Mouse (Mus musculus) midbrain, embryonic 14.5 days (tissue): ENCODE results near the gene Lin28a. TPM values are rescaled to one million over a fixed set of nuclear protein-coding genes. Genes with fewer than 3 reads are reported as not detected.

Experiments used
- ATAC-seq: fragments of 200-750 bp; cut with Nextera tagmentation; 2 replicates; pipeline ENCODE4 v1.8.0; 2017; ENCODE audit warnings: moderate number of reproducible peaks, moderate library complexity; ENCODE audit not compliant: low FRiP score, low TSS enrichment
- DNase-seq: peaks from one replicate; pipeline ENCODE4 v3.0.0-alpha.2; 2015
- H3K27ac ChIP-seq: fragments of 300-500 bp; sonication (generic); replicated peaks from 2 replicates; pipeline ENCODE4 v1.5.1; 2014; ENCODE audit warnings: mild to moderate bottlenecking, low read depth, low read length, moderate library complexity
- H3K27me3 ChIP-seq: fragments of 300-500 bp; sonication (generic); 2 replicates; pipeline ENCODE4 v1.6.1; 2014; ENCODE audit warnings: low read length, control low read depth, mixed read lengths; ENCODE audit not compliant: control insufficient read depth, insufficient read depth
- H3K36me3 ChIP-seq: fragments of 300-500 bp; sonication (generic); 2 replicates; pipeline ENCODE4 v1.6.1; 2014; ENCODE audit warnings: low read length, control low read depth; ENCODE audit not compliant: control insufficient read depth, insufficient read depth
- H3K4me1 ChIP-seq: fragments of 300-500 bp; sonication (generic); 2 replicates; pipeline ENCODE4 v1.6.1; 2014; ENCODE audit warnings: mild to moderate bottlenecking, antibody characterized with exemption, low read length, control low read depth; ENCODE audit not compliant: control insufficient read depth, insufficient read depth
- H3K4me2 ChIP-seq: fragments of 300-500 bp; sonication (generic); 2 replicates; pipeline ENCODE4 v1.6.1; 2014; ENCODE audit warnings: mild to moderate bottlenecking, low read length, moderate library complexity
- H3K4me3 ChIP-seq: fragments of 300-500 bp; sonication (generic); replicated peaks from 2 replicates; pipeline ENCODE4 v1.5.1; 2014; ENCODE audit warnings: low read depth, low read length
- H3K9ac ChIP-seq: fragments of 300-500 bp; sonication (generic); replicated peaks from 2 replicates; pipeline ENCODE4 v1.6.1; 2014; ENCODE audit warnings: mild to moderate bottlenecking, low read length, moderate library complexity
- H3K9me3 ChIP-seq: fragments of 300-500 bp; sonication (generic); 2 replicates; pipeline ENCODE4 v1.6.1; 2016; ENCODE audit warnings: low read length, control low read depth, mixed read lengths; ENCODE audit not compliant: control insufficient read depth
- WGBS: fragments of 180-500 bp; shearing (Covaris S2); extraction: QIAGEN DNeasy Blood & Tissue Kit; methylation state at CpG from one replicate; pipeline ENCODE4 v1.1.7; 2014; 5-methylcytosine and 5-hydroxymethylcytosine counted together
- polyA plus RNA-seq: library from polyadenylated mRNA; unstranded; fragments of >200 nt; fragmentation: Nextera tagmentation; extraction: Ambion mirVana; gene quantifications from 2 replicates; pipeline ENCODE4 v1.2.1, GENCODE M21; 2014

Gene Lin28a
- polyA plus RNA-seq, 1 experiment from 2014 or later, result 0.13 TPM

GRCm38 (mm10) chr4:134025802-134026201 is 7.2 kb upstream of the Lin28a start:
- no peaks in the 10 kb centered on the region for H3K9me3 ChIP-seq
- no peak overlapping the region for H3K4me3 ChIP-seq
- no peaks in the 10 kb centered on the region for H3K4me1 ChIP-seq
- no peak overlapping the region for H3K27ac ChIP-seq
- 9% methylated on average over 9 of the region's 9 CpGs for WGBS
- ATAC-seq (no peak), DNase-seq (no peak)
- H3K4me2 ChIP-seq, result no peak overlapping the region
- H3K36me3 ChIP-seq, result no peaks in the 10 kb centered on the region
- H3K9ac ChIP-seq, result no peak overlapping the region
- H3K27me3 ChIP-seq, result no peaks in the 10 kb centered on the region

- WGBS, result 3% methylated on average over 11 of the region's 11 CpGs
- no peaks in the 10 kb centered on the region for H3K9me3 ChIP-seq
- no peak overlapping the region for H3K27ac ChIP-seq
- no peaks in the 10 kb centered on the region for H3K27me3 ChIP-seq
- no peak overlapping the region for H3K9ac ChIP-seq
- 0 out of 2 replicates have a peak overlapping the region, but pooled peaks have one; percentile 33 for H3K4me3 ChIP-seq
- peak overlapping the region; percentile 52 for H3K4me2 ChIP-seq
- no peak for ATAC-seq
- DNase-seq, result peak; percentile 68
- H3K36me3 ChIP-seq, result no peaks in the 10 kb centered on the region
- H3K4me1 ChIP-seq, result peaks cover 42% of the 10 kb centered on the region
Observed at GRCm38 (mm10) chr4:134020621-134021020, 2.0 kb upstream of the Lin28a start.

GRCm38 (mm10) chr4:134019641-134020351 is 1.2 kb upstream of the Lin28a start:
- H3K4me1 ChIP-seq, result peaks cover 42% of the 10 kb centered on the region
- H3K9ac ChIP-seq, result no peak overlapping the region; the same call in 1 of the 2 replicates
- no peaks in the 10 kb centered on the region for H3K36me3 ChIP-seq
- peak overlapping the region; percentile 33 for H3K4me3 ChIP-seq
- no peak for ATAC-seq
- H3K27ac ChIP-seq, result peak overlapping the region; percentile 75
- peak; percentile 79 for DNase-seq
- H3K4me2 ChIP-seq, result peak overlapping the region; percentile 52
- no peaks in the 10 kb centered on the region for H3K27me3 ChIP-seq
- no peaks in the 10 kb centered on the region for H3K9me3 ChIP-seq
- 1% methylated on average over 16 of the region's 16 CpGs for WGBS

GRCm38 (mm10) chr4:134019210-134019609 is 569 bp upstream of the Lin28a start:
- no peaks in the 10 kb centered on the region for H3K9me3 ChIP-seq
- no peaks in the 10 kb centered on the region for H3K27me3 ChIP-seq
- H3K4me1 ChIP-seq, result peaks cover 42% of the 10 kb centered on the region
- WGBS, result under 1% methylated on average over 9 of the region's 10 CpGs
- no peak overlapping the region; the same call in 1 of the 2 replicates for H3K9ac ChIP-seq
- peak overlapping the region; percentile 75 for H3K27ac ChIP-seq
- DNase-seq, result peak; percentile 66
- H3K36me3 ChIP-seq, result no peaks in the 10 kb centered on the region
- no peak; the same call in 1 of the 2 replicates for ATAC-seq
- peak overlapping the region; percentile 33 for H3K4me3 ChIP-seq
- peak overlapping the region; percentile 52 for H3K4me2 ChIP-seq

- H3K4me3 ChIP-seq, result peak overlapping the region; percentile 33
- peaks cover 42% of the 10 kb centered on the region for H3K4me1 ChIP-seq
- H3K27me3 ChIP-seq, result no peaks in the 10 kb centered on the region
- no peak overlapping the region; the same call in 1 of the 2 replicates for H3K9ac ChIP-seq
- H3K9me3 ChIP-seq, result no peaks in the 10 kb centered on the region
- H3K27ac ChIP-seq, result 0 out of 2 replicates have a peak overlapping the region, but pooled peaks have one; percentile 1
- no peak for ATAC-seq
- peak overlapping the region; percentile 52 for H3K4me2 ChIP-seq
- WGBS, result under 1% methylated on average over 46 of the region's 46 CpGs
- peak; percentile 62 for DNase-seq
- H3K36me3 ChIP-seq, result no peaks in the 10 kb centered on the region
Observed at GRCm38 (mm10) chr4:134018038-134018778, 433 bp downstream of the Lin28a start.

GRCm38 (mm10) chr4:134017201-134017865 is 1.3 kb downstream of the Lin28a start:
- 2% methylated on average over 21 of the region's 21 CpGs for WGBS
- Histone ChIP-seq H3K27ac (no peak overlapping the region), H3K9ac (no peak overlapping the region), H3K36me3 (no peaks in the 10 kb centered on the region), H3K9me3 (no peaks in the 10 kb centered on the region), H3K4me3 (peak overlapping the region; percentile 33), H3K27me3 (no peaks in the 10 kb centered on the region), H3K4me1 (peaks cover 42% of the 10 kb centered on the region), H3K4me2 (peak overlapping the region; percentile 52)
- DNase-seq (no peak), ATAC-seq (peak; percentile 20; the same call in 1 of the 2 replicates)

- H3K4me3 ChIP-seq, result no peak overlapping the region
- no peak overlapping the region for H3K9ac ChIP-seq
- no peaks in the 10 kb centered on the region for H3K27me3 ChIP-seq
- H3K27ac ChIP-seq, result no peak overlapping the region
- peak overlapping the region; percentile 52 for H3K4me2 ChIP-seq
- WGBS, result 2% methylated on average over 8 of the region's 8 CpGs
- no peaks in the 10 kb centered on the region for H3K36me3 ChIP-seq
- H3K9me3 ChIP-seq, result no peaks in the 10 kb centered on the region
- DNase-seq (peak; percentile 28), ATAC-seq (no peak)
- peaks cover 42% of the 10 kb centered on the region for H3K4me1 ChIP-seq
Observed at GRCm38 (mm10) chr4:134016767-134017166, 1.9 kb downstream of the Lin28a start.

GRCm38 (mm10) chr4:134016208-134016607 is 2.4 kb downstream of the Lin28a start:
- Histone ChIP-seq H3K27me3 (no peaks in the 10 kb centered on the region), H3K36me3 (no peaks in the 10 kb centered on the region), H3K27ac (no peak overlapping the region), H3K4me2 (peak overlapping the region; percentile 52), H3K9me3 (no peaks in the 10 kb centered on the region), H3K4me1 (peaks cover 42% of the 10 kb centered on the region), H3K9ac (no peak overlapping the region), H3K4me3 (no peak overlapping the region)
- 2% methylated on average over 7 of the region's 7 CpGs for WGBS
- no peak for DNase-seq
- ATAC-seq, result no peak
